Mouse (Mus musculus): ENCODE results near the gene Esrrb. TPM values are rescaled to one million over a fixed set of nuclear protein-coding genes. Genes with fewer than 3 reads are reported as not detected.

Gene Esrrb
- polyA plus RNA-seq, 1 experiment from 2014 or later, result 0.14 TPM

DNA sequence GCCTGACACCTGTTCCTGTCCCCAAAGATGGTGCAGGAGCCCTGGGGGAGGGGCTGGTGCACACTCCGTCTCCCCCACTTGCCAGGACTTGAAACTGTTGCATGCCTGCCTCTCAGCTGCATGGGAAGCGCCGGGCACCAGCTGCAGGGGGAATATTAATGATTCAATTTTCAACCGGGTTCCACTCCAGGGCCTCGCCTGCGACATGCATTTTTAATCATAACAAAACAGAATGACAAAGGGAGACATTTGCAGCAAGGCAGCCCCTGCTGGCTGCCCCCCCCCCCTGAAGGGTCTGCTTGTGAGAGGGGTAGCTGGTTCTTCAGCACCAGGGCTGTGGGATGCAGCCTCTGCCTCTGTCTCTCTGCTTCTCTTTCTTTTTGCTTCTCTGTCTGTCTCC, 22.9 kb downstream of the Esrrb start:
- Histone ChIP-seq H3K4me1 (ENCODE audit: control insufficient read depth, insufficient read depth, low read length) (no peaks in the 10 kb centered on the region), H3K9me3 (replicated peaks; ENCODE audit: control insufficient read depth, low read length) (no peaks in the 10 kb centered on the region), H3K27ac (replicated peaks; ENCODE audit: low read depth, low read length) (no peak overlapping the region), H3K9ac (replicated peaks; ENCODE audit: low read length) (no peak overlapping the region), H3K36me3 (replicated peaks; ENCODE audit: control insufficient read depth, insufficient read depth, low read depth, low read length) (no peaks in the 10 kb centered on the region), H3K4me3 (ENCODE audit: low read depth, low read length) (no peak overlapping the region), H3K4me2 (ENCODE audit: low read depth, low read length) (no peak overlapping the region), H3K27me3 (ENCODE audit: control insufficient read depth, insufficient read depth, low read length) (no peaks in the 10 kb centered on the region)
- 16% methylated on average over 6 of the region's 6 CpGs for WGBS
- no peak for ATAC-seq (replicated peaks; ENCODE audit: insufficient number of reproducible peaks, low FRiP score, low TSS enrichment, low read depth)
- DNase-seq (ENCODE audit: low spot score), result no peak

DNA sequence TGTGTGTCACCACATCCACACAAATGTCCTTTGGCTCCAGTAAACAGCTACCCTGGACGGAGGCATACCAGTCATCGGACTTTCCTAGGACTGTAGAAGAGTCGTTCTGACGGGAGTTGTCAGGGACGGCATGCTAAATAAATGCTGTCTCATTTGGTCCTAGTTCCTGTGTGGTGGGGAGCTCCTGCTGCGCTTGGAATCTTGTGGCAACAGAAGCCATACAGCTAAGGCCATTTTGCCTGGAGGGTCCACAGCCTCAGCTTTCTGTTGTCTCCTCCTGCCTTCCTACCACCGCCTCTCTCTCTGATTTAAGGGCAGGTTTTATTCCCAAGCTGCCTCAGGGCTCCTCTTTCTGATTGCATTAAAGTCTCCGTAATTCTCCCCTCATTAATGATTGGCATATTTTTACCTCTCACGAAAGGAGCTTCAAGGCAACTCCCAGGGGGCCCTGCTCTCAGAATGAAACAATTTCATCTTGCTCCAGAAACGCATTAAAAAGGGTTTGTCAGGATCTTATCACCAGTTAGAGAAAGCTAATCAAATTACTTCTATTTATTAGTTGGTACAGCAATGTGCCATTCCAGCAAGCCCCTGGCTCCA, 26.9 kb downstream of the Esrrb start:
- Histone ChIP-seq H3K27me3 (ENCODE audit: control insufficient read depth, insufficient read depth, low read length) (no peaks in the 10 kb centered on the region), H3K4me3 (ENCODE audit: low read depth, low read length) (no peak overlapping the region), H3K9me3 (replicated peaks; ENCODE audit: control insufficient read depth, low read length) (no peaks in the 10 kb centered on the region), H3K9ac (replicated peaks; ENCODE audit: low read length) (no peak overlapping the region), H3K27ac (replicated peaks; ENCODE audit: low read depth, low read length) (no peak overlapping the region), H3K4me1 (ENCODE audit: control insufficient read depth, insufficient read depth, low read length) (no peaks in the 10 kb centered on the region), H3K36me3 (replicated peaks; ENCODE audit: control insufficient read depth, insufficient read depth, low read depth, low read length) (no peaks in the 10 kb centered on the region), H3K4me2 (ENCODE audit: low read depth, low read length) (no peak overlapping the region)
- DNase-seq (ENCODE audit: low spot score), result no peak
- WGBS, result 52% methylated on average over 10 of the region's 10 CpGs
- no peak for ATAC-seq (replicated peaks; ENCODE audit: insufficient number of reproducible peaks, low FRiP score, low TSS enrichment, low read depth)

DNA sequence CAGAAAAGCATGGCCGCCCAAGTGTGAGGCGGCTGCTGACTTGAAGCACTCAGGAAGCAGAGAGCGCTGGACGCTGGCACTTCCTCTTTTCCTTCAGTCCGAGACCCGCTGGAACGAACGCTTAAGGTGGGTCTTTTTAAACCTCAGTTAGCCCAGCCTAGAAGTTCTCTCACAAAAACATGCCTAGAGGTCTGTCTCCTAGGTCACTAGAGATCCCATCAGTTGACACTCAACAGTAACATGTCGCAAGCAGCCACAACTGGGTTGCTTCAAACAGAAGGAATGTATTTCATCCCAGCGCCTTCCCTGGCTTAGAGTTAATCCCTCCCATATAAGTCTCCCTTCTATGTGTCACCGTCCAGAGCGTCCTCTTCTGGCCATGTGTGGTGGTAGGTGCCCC, 33.9 kb downstream of the Esrrb start:
- Histone ChIP-seq H3K36me3 (replicated peaks; ENCODE audit: control insufficient read depth, insufficient read depth, low read depth, low read length) (no peaks in the 10 kb centered on the region), H3K27ac (replicated peaks; ENCODE audit: low read depth, low read length) (no peak overlapping the region), H3K4me1 (ENCODE audit: control insufficient read depth, insufficient read depth, low read length) (no peaks in the 10 kb centered on the region), H3K27me3 (ENCODE audit: control insufficient read depth, insufficient read depth, low read length) (no peaks in the 10 kb centered on the region), H3K4me3 (ENCODE audit: low read depth, low read length) (no peak overlapping the region), H3K9me3 (replicated peaks; ENCODE audit: control insufficient read depth, low read length) (no peaks in the 10 kb centered on the region), H3K4me2 (ENCODE audit: low read depth, low read length) (no peak overlapping the region), H3K9ac (replicated peaks; ENCODE audit: low read length) (no peak overlapping the region)
- no peak for DNase-seq (ENCODE audit: low spot score)
- ATAC-seq (replicated peaks; ENCODE audit: insufficient number of reproducible peaks, low FRiP score, low TSS enrichment, low read depth), result no peak
- 84% methylated on average over 12 of the region's 12 CpGs for WGBS

DNA sequence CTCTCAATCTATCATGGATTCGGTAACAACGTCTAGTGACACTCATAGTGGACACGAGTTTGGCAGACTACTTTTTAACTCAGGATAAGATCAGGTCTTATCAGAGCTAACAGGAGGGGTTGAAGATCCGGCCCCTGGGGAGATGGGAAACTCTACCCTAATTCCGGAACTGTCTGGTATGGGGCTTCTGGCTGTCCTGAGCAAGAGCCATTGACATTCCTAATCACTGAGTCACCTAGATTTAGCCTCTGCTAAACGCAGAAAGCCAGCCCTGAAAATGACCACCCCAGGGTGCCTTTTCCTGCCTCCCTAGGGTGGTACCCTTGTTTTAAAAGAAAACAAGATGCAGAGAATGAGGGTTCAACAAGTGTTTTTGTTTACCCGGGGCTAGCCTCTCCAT, 34.4 kb downstream of the Esrrb start:
- ATAC-seq (replicated peaks; ENCODE audit: insufficient number of reproducible peaks, low FRiP score, low TSS enrichment, low read depth), result no peak
- H3K4me3 ChIP-seq (ENCODE audit: low read depth, low read length), result no peak overlapping the region
- H3K4me1 ChIP-seq (ENCODE audit: control insufficient read depth, insufficient read depth, low read length), result no peaks in the 10 kb centered on the region
- no peaks in the 10 kb centered on the region for H3K36me3 ChIP-seq (replicated peaks; ENCODE audit: control insufficient read depth, insufficient read depth, low read depth, low read length)
- no peaks in the 10 kb centered on the region for H3K27me3 ChIP-seq (ENCODE audit: control insufficient read depth, insufficient read depth, low read length)
- DNase-seq (ENCODE audit: low spot score), result no peak
- no peak overlapping the region for H3K9ac ChIP-seq (replicated peaks; ENCODE audit: low read length)
- WGBS, result 61% methylated on average over 7 of the region's 7 CpGs
- H3K4me2 ChIP-seq (ENCODE audit: low read depth, low read length), result no peak overlapping the region
- no peak overlapping the region for H3K27ac ChIP-seq (replicated peaks; ENCODE audit: low read depth, low read length)
- no peaks in the 10 kb centered on the region for H3K9me3 ChIP-seq (replicated peaks; ENCODE audit: control insufficient read depth, low read length)

DNA sequence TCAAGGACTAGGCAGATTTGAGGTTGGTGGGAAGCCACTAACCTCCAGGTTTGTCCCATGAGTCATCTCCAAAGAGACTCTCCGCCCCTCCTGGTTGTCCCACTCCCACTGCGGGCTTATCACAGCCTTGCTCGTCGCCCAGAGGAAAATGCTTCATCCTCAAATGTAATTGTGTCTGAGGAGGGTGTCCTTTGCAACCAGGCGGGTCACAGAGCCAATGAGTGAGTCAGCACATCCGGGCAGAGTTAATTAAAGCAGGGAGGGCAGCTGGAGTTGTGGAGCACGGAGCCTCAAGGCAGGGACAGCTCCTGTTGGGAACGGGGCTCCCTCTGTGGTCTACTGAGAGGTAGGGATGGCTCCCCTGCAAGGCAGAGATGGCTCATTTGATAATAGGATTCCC, 37.8 kb downstream of the Esrrb start:
- H3K27me3 ChIP-seq (ENCODE audit: control insufficient read depth, insufficient read depth, low read length), result no peaks in the 10 kb centered on the region; the same call in 1 of the 2 replicates
- H3K4me1 ChIP-seq (ENCODE audit: control insufficient read depth, insufficient read depth, low read length), result no peaks in the 10 kb centered on the region
- H3K9me3 ChIP-seq (replicated peaks; ENCODE audit: control insufficient read depth, low read length), result no peaks in the 10 kb centered on the region
- H3K9ac ChIP-seq (replicated peaks; ENCODE audit: low read length), result no peak overlapping the region
- no peak for DNase-seq (ENCODE audit: low spot score)
- no peak for ATAC-seq (replicated peaks; ENCODE audit: insufficient number of reproducible peaks, low FRiP score, low TSS enrichment, low read depth)
- WGBS, result 13% methylated on average over 8 of the region's 8 CpGs
- H3K27ac ChIP-seq (replicated peaks; ENCODE audit: low read depth, low read length), result no peak overlapping the region
- H3K4me2 ChIP-seq (ENCODE audit: low read depth, low read length), result no peak overlapping the region
- no peaks in the 10 kb centered on the region for H3K36me3 ChIP-seq (replicated peaks; ENCODE audit: control insufficient read depth, insufficient read depth, low read depth, low read length)
- no peak overlapping the region for H3K4me3 ChIP-seq (ENCODE audit: low read depth, low read length)

DNA sequence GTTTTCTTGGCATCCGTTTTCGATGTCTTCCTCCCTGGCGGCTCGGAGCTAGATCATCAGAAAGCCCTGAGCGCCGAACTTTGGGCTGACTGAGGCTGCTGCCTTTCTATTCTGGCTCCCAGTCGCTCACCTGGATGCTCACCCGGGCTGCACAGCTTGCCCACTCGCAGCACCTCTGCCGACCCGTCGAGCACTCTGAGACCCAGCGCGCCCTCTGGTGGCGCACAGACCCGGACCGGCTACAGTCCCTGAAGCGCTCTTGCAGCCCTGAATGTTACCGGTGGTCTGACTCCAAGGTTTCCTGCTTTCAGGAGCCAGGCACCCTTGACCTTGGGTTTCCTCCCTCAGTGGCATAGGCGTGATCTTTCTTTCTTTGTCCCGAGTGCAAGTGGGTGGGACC, 41.8 kb downstream of the Esrrb start:
- Histone ChIP-seq H3K4me2 (ENCODE audit: low read depth, low read length) (no peak overlapping the region; the same call in 1 of the 2 replicates), H3K9me3 (replicated peaks; ENCODE audit: control insufficient read depth, low read length) (no peaks in the 10 kb centered on the region), H3K4me1 (ENCODE audit: control insufficient read depth, insufficient read depth, low read length) (no peaks in the 10 kb centered on the region), H3K36me3 (replicated peaks; ENCODE audit: control insufficient read depth, insufficient read depth, low read depth, low read length) (no peaks in the 10 kb centered on the region), H3K27me3 (ENCODE audit: control insufficient read depth, insufficient read depth, low read length) (no peaks in the 10 kb centered on the region; the same call in 1 of the 2 replicates), H3K4me3 (ENCODE audit: low read depth, low read length) (no peak overlapping the region), H3K27ac (replicated peaks; ENCODE audit: low read depth, low read length) (no peak overlapping the region), H3K9ac (replicated peaks; ENCODE audit: low read length) (no peak overlapping the region)
- 0 out of 2 replicates have a peak, but pooled peaks have one; percentile 59 for ATAC-seq (replicated peaks; ENCODE audit: insufficient number of reproducible peaks, low FRiP score, low TSS enrichment, low read depth)
- DNase-seq (ENCODE audit: low spot score), result peak; percentile 91
- 9% methylated on average over 21 of the region's 21 CpGs for WGBS

DNA sequence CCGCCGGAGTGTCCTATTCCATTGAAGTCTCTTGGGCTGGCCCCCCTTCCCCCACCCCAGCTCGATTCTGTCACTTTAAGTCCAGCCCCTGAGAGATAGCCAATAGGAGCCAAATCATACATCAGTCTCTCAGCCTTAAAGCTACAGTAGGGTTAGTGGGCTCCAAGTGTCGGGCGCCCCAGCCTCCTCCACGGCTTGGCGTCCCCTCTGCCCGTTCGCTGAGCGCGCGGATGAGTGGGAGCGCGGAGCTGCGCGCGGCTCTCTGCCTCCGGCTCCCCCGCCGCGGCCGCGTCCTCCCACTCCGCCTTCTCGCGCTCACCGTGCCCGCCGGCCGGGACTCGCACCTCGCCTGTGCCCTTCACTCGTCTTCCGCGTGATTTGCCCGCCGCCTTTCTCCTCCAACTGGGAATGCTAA, 60.6 kb downstream of the Esrrb start:
- WGBS, result 0% methylated on average over 37 of the region's 37 CpGs

DNA sequence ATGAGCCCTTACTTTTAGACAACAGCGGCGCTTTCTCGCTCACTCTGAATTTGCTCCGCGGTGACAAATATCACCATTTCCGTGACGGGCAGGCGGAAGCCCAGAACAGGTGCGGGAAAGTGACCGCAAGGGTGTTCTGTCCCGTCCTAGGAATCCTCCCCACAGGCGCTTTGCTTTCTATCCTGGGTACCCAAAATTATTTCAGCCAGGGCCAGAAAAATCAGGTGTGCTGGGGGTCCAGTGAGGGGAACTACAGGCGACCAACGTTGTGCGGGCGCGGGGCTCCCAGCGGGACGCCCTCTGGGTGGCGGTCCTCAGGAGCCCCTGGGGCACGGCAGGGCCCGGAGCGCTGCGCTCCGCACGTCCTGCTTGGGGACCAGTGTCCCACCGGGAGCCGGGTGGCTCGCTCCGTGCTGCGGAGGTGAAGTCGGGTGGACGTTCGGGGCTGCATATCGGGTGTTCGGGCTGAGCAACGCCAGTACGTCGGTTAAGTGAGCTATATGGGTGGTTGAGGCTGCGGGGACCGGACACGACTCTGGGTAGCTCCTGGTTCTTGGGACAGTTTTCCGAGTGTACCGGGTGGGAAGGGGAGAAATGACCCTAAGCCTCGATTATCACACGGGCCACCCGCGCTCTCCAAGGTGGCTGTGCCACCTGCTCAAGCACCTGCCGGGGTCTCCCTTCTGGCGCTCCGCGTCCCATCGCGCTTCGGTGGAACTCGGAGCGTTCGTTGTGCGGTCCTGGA, 61.4 kb downstream of the Esrrb start:
- H3K27ac ChIP-seq (replicated peaks; ENCODE audit: low read depth, low read length), result no peak overlapping the region
- H3K4me2 ChIP-seq (ENCODE audit: low read depth, low read length), result peak overlapping the region; percentile 73
- H3K9me3 ChIP-seq (replicated peaks; ENCODE audit: control insufficient read depth, low read length), result no peaks in the 10 kb centered on the region
- ATAC-seq (replicated peaks; ENCODE audit: insufficient number of reproducible peaks, low FRiP score, low TSS enrichment, low read depth) (no peak), DNase-seq (ENCODE audit: low spot score) (no peak)
- H3K27me3 ChIP-seq (ENCODE audit: control insufficient read depth, insufficient read depth, low read length), result peaks cover 41% of the 10 kb centered on the region
- no peaks in the 10 kb centered on the region; the same call in 1 of the 2 replicates for H3K4me1 ChIP-seq (ENCODE audit: control insufficient read depth, insufficient read depth, low read length)
- no peaks in the 10 kb centered on the region for H3K36me3 ChIP-seq (replicated peaks; ENCODE audit: control insufficient read depth, insufficient read depth, low read depth, low read length)
- peak overlapping the region; percentile 43 for H3K4me3 ChIP-seq (ENCODE audit: low read depth, low read length)
- 1% methylated on average over 59 of the region's 59 CpGs for WGBS
- no peak overlapping the region for H3K9ac ChIP-seq (replicated peaks; ENCODE audit: low read length)

More for the DNA sequence above, 60.6 kb downstream of the Esrrb start:
- ATAC-seq (replicated peaks; ENCODE audit: insufficient number of reproducible peaks, low FRiP score, low TSS enrichment, low read depth) (peak; percentile 83), DNase-seq (ENCODE audit: low spot score) (peak; percentile 66)
- Histone ChIP-seq H3K27ac (replicated peaks; ENCODE audit: low read depth, low read length) (no peak overlapping the region), H3K9ac (replicated peaks; ENCODE audit: low read length) (peak overlapping the region; percentile 4; the same call in 1 of the 2 replicates), H3K4me3 (ENCODE audit: low read depth, low read length) (peak overlapping the region; percentile 43), H3K9me3 (replicated peaks; ENCODE audit: control insufficient read depth, low read length) (no peaks in the 10 kb centered on the region), H3K4me1 (ENCODE audit: control insufficient read depth, insufficient read depth, low read length) (no peaks in the 10 kb centered on the region; the same call in 1 of the 2 replicates), H3K4me2 (ENCODE audit: low read depth, low read length) (peak overlapping the region; percentile 73), H3K36me3 (replicated peaks; ENCODE audit: control insufficient read depth, insufficient read depth, low read depth, low read length) (no peaks in the 10 kb centered on the region), H3K27me3 (ENCODE audit: control insufficient read depth, insufficient read depth, low read length) (peaks cover 41% of the 10 kb centered on the region)
